Mouse (Mus musculus): ENCODE data around the gene Abca17.

GRCm38 (mm10) chr17:24259702-24260101 lies 91.2 kb downstream of the Abca17 start:
- TF ChIP-seq CTCF (IDR thresholded peaks at IDR 0.05) (no peak), EP300 (IDR thresholded peaks at IDR 0.05) (no peak)

Data from lung, postnatal 0 days (tissue).